Mouse (Mus musculus) cerebellum, postnatal 36 days (tissue): Measurements from ENCODE around the gene Eif4a1.
A peak's percentile ranks its signal among the peaks of the same experiment; 100 is the strongest.
"Not testable (repeated sequence)": the region's sequence is repeated elsewhere in the genome, so short reads cannot be mapped to it uniquely, and the experiment has no call there.

ENCODE experiments used
- DNase-seq, 2 experiments: peaks; one replicate each; pipeline ENCODE4 v3.0.0; 2021 to 2022; ENCODE audit warnings: mixed read lengths in 2 of 2

Gene Eif4a1

DNA sequence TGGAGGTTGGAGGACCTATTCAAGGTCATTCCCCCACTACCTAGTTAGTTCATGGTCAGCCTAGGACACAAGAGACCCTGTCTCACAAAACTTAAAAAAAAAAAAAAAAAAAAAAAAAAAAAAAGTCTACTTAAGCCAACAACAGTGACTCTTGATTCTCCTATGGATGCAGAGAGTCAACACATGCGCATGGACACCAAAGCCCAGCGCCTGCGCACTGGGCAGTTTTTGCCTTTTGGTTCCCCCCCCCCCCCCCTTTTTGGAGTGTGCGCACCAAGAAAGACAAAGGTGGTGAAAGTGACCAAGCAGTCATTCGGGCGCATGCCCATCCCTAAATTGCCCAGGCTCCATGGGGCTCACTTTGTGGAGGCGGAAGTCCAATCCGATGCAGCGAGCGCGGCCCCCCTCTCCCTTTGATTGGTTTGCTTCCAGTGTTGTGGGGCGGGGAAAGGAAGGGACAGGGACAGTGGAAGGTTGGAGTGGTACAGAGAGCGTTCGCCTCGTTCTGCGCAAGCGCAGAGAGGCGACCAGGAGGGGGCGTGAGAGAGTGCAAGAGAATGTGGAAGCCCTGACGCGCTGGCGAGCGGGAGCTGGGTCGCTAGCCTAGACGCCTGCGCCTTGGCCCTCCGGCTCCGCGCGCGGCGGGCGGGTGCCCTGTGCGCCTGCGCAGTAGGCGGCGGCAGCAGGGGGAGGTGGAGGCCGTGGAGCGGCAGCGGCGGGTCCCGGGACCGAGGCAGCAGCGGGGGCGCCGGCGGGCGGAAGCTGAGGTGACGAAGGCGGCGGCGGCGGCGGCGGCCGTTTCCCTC is 39.7 kb downstream of the Eif4a1 start, which contains the start of gene Fxr2:
Gene Fxr2 (plus strand): TSS at position 707 of the 806 bp plus-strand sequence.
- peak; percentile 100 for DNase-seq

DNA sequence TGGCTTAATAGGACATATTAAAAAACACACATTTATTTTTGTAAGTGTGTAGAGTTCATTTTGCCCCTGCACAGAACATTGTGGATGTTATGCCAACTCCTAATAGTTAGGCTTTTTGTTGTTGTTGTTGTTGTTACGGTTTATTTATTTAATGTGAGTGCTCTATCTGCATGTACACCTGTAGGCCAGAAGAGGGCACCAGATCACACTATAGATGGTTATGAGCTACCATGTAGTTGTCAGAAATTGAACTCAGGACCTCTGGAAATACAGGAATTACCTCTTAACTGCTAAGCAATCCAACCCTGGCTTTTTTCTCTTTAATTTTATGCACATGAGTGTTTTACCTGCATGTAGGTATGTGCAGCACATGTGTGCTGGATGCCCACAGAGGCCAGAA is 42.4 kb downstream of the Eif4a1 start:
- no peak for DNase-seq

GRCm38 (mm10) chr11:69628286-69628685 is 43.9 kb downstream of the Eif4a1 start:
- peak; percentile 85 to 90 for DNase-seq

GRCm38 (mm10) chr11:69624339-69624738 is 47.9 kb downstream of the Eif4a1 start:
- DNase-seq, result not testable (repeated sequence)

DNA sequence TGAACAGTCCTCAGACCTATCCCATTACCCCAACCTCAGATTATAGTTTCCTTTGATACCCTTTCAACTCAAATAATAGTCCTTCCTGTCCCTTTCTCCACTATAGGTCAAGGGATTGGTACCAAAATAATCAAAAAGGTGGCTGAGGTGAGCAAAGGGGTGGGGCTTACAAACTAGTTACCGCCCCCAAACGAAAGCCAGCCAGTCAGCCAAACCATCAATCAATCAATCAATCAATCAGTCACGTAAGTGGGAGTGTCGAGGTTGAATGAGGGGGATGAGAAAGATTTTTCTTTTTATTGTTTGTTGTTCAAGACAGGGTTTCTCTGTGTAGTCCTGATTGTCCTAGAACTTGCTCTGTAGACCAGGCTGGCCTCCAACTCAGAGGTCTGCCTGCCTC is 49.2 kb downstream of the Eif4a1 start:
- DNase-seq, result no peak

- DNase-seq, result peak; percentile 51 to 63
Measured at GRCm38 (mm10) chr11:69622406-69622805, 49.8 kb downstream of the Eif4a1 start.

DNA sequence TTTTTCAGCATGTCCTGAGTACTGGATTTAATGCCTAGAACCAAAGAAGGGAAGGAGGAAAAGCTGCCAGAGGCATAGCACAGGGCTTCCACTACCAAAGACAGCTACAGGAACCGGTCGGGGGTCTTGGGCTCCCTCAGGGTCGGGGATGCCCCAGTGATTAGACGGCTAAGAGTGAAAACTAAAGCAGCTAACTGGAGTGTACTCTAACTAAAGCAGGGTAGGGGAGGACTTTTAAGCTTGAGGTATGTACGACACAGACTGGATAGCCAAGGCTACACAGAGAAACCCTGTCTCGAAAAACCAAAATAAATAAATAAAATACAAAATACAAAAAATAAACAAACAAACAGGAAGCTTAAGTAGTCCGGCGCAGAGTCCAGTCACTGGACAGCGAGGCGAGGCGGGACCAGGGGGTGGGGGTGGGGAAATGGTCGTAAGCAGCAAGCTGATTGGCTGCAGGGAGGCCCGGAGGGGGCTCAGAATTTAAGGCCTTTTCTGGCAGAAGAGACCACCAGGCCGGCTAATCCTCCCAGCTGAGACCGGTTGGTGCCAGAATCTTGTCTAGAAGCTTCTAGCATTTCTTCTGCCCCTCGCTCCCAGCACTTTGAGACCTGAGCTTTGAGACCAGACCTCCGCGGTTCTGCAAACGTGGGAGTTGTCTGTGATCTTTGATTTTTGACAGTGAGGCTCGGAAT is 50.5 kb downstream of the Eif4a1 start, which contains the start of gene Sat2:
Gene Sat2 (plus strand): TSS at position 454 of the 698 bp plus-strand sequence.
- DNase-seq, result peak; percentile 64

- DNase-seq, result no peak
Measured at GRCm38 (mm10) chr11:69620394-69621081, 51.7 kb downstream of the Eif4a1 start.

DNA sequence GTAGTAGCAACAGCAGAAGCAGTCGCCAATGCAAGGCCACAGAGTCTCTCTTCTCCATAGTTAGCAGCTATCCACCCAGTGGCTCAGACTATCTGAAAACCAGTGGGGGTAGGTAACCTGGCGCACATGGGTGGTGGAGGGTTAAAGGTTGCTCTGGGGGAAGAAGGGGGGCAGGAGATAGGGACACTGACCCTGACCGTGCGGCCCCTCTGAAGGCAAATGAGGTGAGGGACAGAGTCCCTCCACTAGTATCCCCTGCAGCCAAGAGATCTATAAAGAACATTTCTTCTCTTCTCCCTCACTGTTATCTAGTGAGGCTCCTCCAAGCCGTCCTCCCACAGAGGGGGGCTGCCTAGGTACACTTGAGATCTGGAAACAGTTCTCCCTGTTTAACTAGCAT is 54.4 kb downstream of the Eif4a1 start, which contains the start of gene Shbg:
Gene Shbg (minus strand): TSS at position 101 of the 400 bp plus-strand sequence.
- DNase-seq, result no peak
